Mouse (Mus musculus): Measurements from ENCODE around the gene Zfp398.
"Not testable (repeated sequence)": the region's sequence is repeated elsewhere in the genome, so short reads cannot be mapped to it uniquely, and the experiment has no call there.

Zfp398 gene

GRCm38 (mm10) chr6:47824241-47824640 is 11.2 kb upstream of the Zfp398 start:
- in situ Hi-C loops (cut with MseI, MboI): no loop called here

DNA sequence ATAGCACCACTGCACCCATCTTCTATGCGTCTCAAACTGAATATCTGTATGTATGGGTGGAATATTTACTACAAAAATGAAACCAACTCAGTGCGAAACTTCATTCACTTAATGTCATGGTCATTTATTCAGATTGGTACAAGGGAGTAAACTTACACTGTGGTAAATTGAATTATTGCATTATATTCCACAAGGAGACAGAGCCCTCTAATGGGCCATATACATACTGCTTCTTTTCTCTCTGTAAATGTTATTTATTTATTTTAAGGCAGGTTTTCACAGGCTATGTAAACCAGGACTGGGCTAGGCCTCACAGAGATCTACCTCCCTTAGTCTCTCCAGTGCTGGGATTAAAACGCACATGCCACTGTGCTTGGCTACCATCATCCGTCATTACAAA is 8.0 kb upstream of the Zfp398 start:
- in situ Hi-C loops (cut with MseI, MboI): loop anchor here (5.0 kb wide), 1 partner anchor 35 kb away; no protein-coding TSS in a partner anchor

GRCm38 (mm10) chr6:47828950-47829349 is 6.5 kb upstream of the Zfp398 start:
- in situ Hi-C loops (cut with MseI, MboI): loop anchor here (5.0 kb wide), 1 partner anchor 37 kb away; no protein-coding TSS in a partner anchor

GRCm38 (mm10) chr6:47830104-47831078 is 5.1 kb upstream of the Zfp398 start, which contains the start of gene Zfp786:
Zfp786 (minus strand) TSS chr6:47830867.
- in situ Hi-C loops (cut with MseI, MboI): no loop called here

GRCm38 (mm10) chr6:47832220-47832619 is 3.2 kb upstream of the Zfp398 start:
- in situ Hi-C loops (cut with MseI, MboI): no loop called here

DNA sequence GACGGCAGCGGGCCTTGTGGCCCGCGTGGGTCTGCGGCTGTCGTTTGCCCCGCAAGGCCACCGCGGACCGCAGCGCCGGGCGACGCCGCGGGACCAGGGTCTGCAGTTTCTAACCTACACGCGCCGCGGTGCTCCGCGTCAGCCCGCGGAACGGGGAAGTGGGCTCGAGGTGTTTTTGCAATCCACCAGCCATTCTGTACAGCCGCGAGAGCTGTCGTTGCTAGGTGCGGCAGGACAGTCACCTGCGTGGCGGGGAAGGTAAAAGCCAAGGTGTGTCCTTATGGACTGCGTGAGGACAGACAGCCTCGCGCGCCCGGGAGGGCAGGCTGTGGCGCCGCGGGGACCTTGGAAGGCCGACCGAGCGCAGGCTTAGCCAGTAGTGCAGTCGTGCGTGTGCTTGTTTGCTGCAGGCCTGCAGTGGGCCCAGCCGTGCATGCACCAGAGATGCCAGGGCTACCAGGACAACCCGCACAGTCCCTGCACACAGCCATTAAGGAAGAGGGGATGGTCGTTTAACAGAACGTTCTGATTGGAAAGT is 592 bp downstream of the Zfp398 start:
- in situ Hi-C loops (cut with MseI, MboI): no loop called here

DNA sequence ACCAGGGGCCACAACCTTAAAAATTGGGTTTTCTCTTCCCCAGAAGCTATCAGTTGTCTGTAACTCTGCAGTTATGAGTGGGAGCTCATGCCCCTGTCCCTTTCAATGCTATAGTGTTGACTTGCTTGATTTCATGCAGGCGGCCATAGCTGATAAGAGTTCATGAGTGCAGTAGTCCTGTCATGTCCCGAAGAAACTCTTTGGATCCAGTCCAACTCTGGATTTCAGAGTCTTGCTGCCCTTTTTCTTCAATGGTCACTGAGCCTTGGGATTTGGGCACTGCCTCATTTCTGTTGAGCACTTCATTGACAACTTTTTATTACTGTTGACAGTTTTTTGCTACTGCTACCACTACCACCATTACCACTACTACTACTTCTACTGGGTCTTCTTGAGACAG is 2.2 kb downstream of the Zfp398 start:
- in situ Hi-C loops (cut with MseI, MboI): no loop called here

GRCm38 (mm10) chr6:47841077-47841476 is 5.6 kb downstream of the Zfp398 start:
- in situ Hi-C loops (cut with MseI, MboI): no loop called here

- in situ Hi-C loops (cut with MseI, MboI): no loop called here
Observed at GRCm38 (mm10) chr6:47841831-47842230, 6.4 kb downstream of the Zfp398 start.

DNA sequence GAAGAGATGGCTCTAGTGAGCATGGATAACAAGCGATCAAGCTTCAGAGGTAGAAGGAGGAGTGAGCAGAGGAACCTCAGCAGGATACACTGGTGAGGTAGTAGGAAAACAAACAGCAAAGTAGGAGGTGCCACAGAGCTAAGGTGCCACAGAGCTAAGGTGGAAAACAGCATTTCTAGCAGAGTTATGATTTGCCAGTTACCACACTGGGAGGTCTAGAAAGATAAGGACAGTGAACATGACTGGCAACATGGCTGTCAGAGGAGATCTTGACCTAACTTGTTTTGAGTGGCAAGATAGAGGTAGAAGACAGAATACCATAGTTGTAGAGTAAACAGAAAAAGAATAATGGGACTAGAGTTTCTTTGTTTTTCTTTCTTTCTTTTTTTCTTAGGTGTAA is 6.9 kb downstream of the Zfp398 start:
- in situ Hi-C loops (cut with MseI, MboI): no loop called here

DNA sequence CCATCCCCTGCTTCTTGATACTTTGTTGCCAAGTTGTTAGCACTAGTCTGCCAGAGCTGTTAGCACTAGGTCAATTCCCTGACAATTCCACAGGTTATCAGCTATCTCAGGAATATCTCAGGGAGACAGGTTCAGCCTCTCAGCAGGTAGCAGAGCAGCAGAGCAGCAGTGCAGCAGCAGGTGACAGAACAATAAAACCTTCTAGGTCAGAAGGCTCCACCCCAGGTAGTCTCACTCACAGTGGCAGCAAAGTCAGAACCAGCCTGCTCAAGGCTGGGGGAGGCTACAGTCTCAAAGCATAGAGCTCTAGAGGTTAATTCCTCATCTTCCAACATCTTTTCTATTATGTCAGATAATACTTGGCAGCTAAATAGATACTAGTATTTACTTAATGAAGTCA is 10.3 kb downstream of the Zfp398 start:
- in situ Hi-C loops (cut with MseI, MboI): no loop called here

DNA sequence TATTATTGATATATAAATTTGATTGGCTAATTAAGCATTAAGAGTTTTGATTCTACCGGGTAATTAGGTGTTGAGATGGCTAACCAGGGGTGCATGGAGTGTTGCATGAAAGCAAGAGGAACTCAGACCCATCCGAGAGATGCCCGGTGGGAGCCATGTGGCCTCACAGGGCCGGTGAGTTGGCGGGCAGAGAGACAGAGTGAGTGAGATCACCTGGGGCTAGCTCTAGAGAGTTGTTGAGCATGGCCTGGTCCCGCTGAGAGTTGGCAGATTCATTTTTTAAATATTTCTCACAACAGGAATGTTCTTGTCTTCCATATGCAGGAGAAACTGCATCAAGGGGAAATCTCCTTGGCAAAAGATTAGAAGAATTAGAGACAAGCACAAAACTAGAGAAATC is 21.8 kb downstream of the Zfp398 start:
- in situ Hi-C loops (cut with MseI, MboI): no loop called here

DNA sequence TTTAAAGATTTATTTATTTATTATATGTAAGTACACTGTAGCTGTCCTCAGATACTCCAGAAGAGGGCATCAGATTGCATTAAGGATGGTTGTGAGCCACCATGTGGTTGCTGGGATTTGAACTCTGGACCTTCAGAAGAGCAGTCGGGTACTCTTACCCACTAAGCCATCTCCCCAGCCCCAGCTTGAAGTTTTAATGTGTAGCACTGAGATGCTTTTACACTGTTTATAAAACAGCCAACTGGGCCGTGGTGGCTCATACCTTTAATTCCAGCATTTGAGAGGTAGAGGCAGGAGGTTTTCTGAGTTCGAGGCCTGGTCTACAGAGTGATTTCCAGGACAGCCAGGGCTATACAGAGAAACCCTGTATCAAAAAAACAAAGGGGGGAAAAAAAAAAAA is 22.3 kb downstream of the Zfp398 start:
- in situ Hi-C loops (cut with MseI, MboI): not testable (repeated sequence)

GRCm38 (mm10) chr6:47872266-47872665 is 36.8 kb downstream of the Zfp398 start:
- in situ Hi-C loops (cut with MseI, MboI): no loop called here

DNA sequence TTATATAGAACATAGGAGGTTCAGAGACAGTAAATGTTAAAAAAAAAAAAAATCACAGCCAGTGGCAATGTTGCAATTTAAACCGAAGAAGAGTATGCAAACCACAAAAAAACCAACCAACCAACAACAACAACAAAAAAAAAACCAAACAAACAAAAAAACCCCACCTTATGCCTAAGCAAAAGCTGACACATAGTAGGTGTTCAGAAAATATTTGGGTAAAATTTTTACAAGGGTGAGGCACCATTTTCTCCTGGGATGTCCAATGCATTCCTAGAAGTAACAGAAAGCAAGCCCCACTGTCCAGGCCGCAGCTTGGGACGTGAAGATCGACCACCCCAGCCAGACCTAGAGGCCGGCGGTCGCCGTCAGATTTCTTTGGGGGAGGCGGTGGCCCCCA is 41.6 kb downstream of the Zfp398 start, which contains the start of gene Zfp282:
Zfp282 (plus strand) TSS at position 147 of the 400 bp plus-strand sequence.
- in situ Hi-C loops (cut with MseI, MboI): no loop called here

DNA sequence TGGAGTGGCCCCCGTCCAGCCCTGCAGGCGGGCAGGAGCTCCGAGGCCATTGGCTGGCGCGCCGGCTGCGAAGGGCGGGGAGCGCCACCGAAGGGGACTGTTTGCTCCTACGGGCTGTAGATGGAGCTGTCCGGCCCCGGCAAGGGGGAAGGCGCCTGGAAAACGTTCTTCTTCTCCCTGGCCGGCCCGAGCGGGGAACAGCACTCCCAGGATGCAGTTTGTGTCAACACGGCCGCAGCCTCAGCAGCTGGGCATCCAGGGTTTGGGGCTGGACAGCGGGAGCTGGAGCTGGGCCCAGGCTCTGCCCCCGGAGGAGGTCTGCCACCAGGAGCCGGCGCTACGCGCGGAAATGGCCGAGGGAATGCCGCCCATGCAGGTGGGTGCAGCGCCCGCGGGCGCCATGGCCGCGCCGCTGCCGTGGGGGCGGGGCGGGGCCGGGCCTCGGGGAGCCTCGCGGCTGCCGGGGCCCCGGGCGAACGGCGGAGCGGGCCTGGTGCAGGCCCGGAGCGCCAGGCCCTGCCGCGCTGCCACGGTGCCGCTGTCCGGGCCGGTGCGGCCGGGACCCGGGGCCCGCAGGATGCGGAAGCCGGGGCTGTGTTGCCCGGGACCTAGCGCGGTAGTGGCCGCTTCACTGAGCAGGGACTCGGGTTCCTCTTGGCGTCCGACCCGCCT is 42.1 kb downstream of the Zfp398 start:
- in situ Hi-C loops (cut with MseI, MboI): no loop called here

- in situ Hi-C loops (cut with MseI, MboI): no loop called here
Observed at GRCm38 (mm10) chr6:47878133-47878514, 42.7 kb downstream of the Zfp398 start.

- in situ Hi-C loops (cut with MseI, MboI): no loop called here
Observed at GRCm38 (mm10) chr6:47878593-47878992, 43.1 kb downstream of the Zfp398 start.

DNA sequence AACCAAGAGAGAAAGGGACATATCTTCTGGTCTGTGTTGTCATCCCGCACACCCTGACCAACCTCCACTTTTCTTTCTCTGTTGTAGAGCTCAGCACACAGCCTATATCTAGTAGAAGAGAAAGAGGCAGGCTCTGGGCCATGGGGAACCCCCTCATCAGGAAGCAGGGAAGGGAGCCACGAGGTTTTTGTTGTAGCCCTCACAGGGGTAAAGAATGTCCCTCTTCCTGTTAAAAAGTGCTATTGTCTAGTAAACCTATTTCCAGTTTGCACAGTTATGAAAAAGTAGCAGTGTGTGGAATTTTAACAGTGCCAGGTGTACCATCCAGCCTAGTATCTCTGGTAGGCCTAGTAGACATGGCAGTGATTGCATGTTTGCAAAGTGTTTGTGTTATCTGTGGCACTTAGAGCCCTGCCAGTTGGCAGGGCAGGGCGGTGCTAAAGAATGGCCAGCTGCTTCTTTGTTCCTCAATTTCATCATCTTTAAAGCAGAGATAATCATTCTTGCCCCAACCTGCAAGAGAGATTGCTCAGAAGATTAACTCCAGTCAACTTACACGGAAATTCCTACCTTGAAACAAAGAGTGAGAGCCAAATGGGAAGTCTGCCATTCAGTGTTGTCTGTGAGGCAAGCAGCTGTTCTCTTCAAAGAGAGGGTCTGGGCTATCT is 43.7 kb downstream of the Zfp398 start:
- in situ Hi-C loops (cut with MseI, MboI): no loop called here

DNA sequence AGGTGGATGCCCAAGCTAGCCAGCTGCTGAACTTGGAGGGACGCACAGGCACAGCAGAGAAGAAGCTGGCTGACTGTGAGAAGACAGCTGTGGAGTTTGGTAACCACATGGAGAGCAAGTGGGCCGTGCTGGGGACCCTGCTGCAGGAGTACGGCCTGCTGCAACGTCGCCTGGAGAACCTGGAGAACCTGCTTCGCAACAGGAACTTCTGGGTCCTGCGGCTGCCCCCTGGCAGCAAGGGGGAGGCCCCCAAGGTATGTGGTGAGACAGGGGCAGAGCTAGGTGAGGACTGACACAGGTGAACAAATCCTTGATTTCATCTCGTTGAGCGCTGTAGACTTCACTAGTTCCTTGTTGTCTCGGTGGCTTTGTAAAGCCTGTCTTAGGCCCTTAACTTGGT is 44.7 kb downstream of the Zfp398 start:
- in situ Hi-C loops (cut with MseI, MboI): no loop called here

- in situ Hi-C loops (cut with MseI, MboI): no loop called here
Observed at GRCm38 (mm10) chr6:47888812-47889383, 53.4 kb downstream of the Zfp398 start.

Data from mouse trophoblast stem cell (cell line).